Mouse (Mus musculus) spleen, postnatal 14 days (tissue): ENCODE results near the gene Olfr552.
"Not testable (repeated sequence)": the region's sequence is repeated elsewhere in the genome, so short reads cannot be mapped to it uniquely, and the experiment has no call there.

ENCODE experiments used
- DNase-seq, 2 experiments: peaks; one replicate each; pipeline ENCODE4 v3.0.0; 2021 to 2022; ENCODE audit warnings: low spot score in 2 of 2

Gene Olfr552

GRCm38 (mm10) chr7:102597378-102598031 lies at the start of gene Olfr552:
Gene Olfr552 (plus strand): TSS chr7:102597770.
- no peak for DNase-seq

GRCm38 (mm10) chr7:102549570-102549969 lies 48.0 kb upstream of the Olfr552 start, which contains the start of gene Olfr549:
Gene Olfr549 (plus strand): TSS chr7:102549870.
- no peak for DNase-seq

- no peak for DNase-seq
Measured at GRCm38 (mm10) chr7:102553279-102553678, 44.3 kb upstream of the Olfr552 start.

- peak; percentile 71 to 78 for DNase-seq
Measured at GRCm38 (mm10) chr7:102564999-102565997, 32.3 kb upstream of the Olfr552 start, which contains the start of gene Trim21. Gene Trim21 (minus strand): TSS chr7:102565486.

GRCm38 (mm10) chr7:102566219-102566618 lies 31.4 kb upstream of the Olfr552 start:
- no peak for DNase-seq

GRCm38 (mm10) chr7:102571142-102571541 lies 26.4 kb upstream of the Olfr552 start, which contains the start of gene Olfr550:
Gene Olfr550 (plus strand): TSS chr7:102571442.
- DNase-seq = no peak

- no peak for DNase-seq
Measured at GRCm38 (mm10) chr7:102573174-102573830, 24.3 kb upstream of the Olfr552 start.

GRCm38 (mm10) chr7:102575998-102576397 lies 21.6 kb upstream of the Olfr552 start:
- no peak for DNase-seq

GRCm38 (mm10) chr7:102591786-102592185 lies 5.8 kb upstream of the Olfr552 start, which contains the start of gene Olfr551:
Gene Olfr551 (minus strand): TSS chr7:102591886.
- no peak for DNase-seq

GRCm38 (mm10) chr7:102618118-102618517 lies 20.5 kb downstream of the Olfr552 start, which contains the start of gene Olfr553:
Gene Olfr553 (minus strand): TSS chr7:102618218.
- no peak for DNase-seq

- no peak for DNase-seq
Measured at GRCm38 (mm10) chr7:102619608-102620007, 22.0 kb downstream of the Olfr552 start.

GRCm38 (mm10) chr7:102620368-102620767 lies 22.8 kb downstream of the Olfr552 start:
- DNase-seq = not testable (repeated sequence)

GRCm38 (mm10) chr7:102636665-102637064 lies 39.1 kb downstream of the Olfr552 start:
- DNase-seq = peak in 1 of 2 experiments; percentile 19

- DNase-seq = no peak
Measured at GRCm38 (mm10) chr7:102638132-102638531, 40.6 kb downstream of the Olfr552 start, which contains the start of gene Olfr554. Gene Olfr554 (plus strand): TSS chr7:102638432.

- DNase-seq = not testable (repeated sequence)
Measured at GRCm38 (mm10) chr7:102644945-102645344, 47.4 kb downstream of the Olfr552 start.
